Mouse (Mus musculus) testis, adult 2 months (tissue): ENCODE results near the gene Tnfrsf13c. TPM values are rescaled to one million over a fixed set of nuclear protein-coding genes. Genes with fewer than 3 reads are reported as not detected.
A peak's percentile ranks its signal among the peaks of the same experiment; 100 is the strongest.

Experiments
- H3K27ac ChIP-seq: fragments of 200-500 bp; 2 replicates; pipeline ENCODE4 v1.5.1; 2012; ENCODE audit warnings: low read depth, low read length; ENCODE audit not compliant: control insufficient read depth, insufficient read depth
- H3K27me3 ChIP-seq: fragments of 200-500 bp; 2 replicates; pipeline ENCODE4 v1.6.1; 2012; ENCODE audit warnings: mild to moderate bottlenecking, low read length, moderate library complexity; ENCODE audit not compliant: control insufficient read depth, insufficient read depth
- H3K36me3 ChIP-seq: fragments of 200-500 bp; 2 replicates; pipeline ENCODE4 v1.6.1; 2012; ENCODE audit warnings: mild to moderate bottlenecking, low read length; ENCODE audit not compliant: control insufficient read depth, insufficient read depth
- H3K4me1 ChIP-seq: fragments of 200-500 bp; 2 replicates; pipeline ENCODE4 v1.6.1; 2012; ENCODE audit warnings: low read length; ENCODE audit not compliant: control insufficient read depth, insufficient read depth
- H3K4me3 ChIP-seq: fragments of 200-500 bp; 2 replicates; pipeline ENCODE4 v1.5.1; 2012; ENCODE audit warnings: low read depth, mild to moderate bottlenecking, low read length, moderate library complexity, mixed read lengths; ENCODE audit not compliant: control insufficient read depth
- CTCF ChIP-seq: fragments of 200-500 bp; IDR thresholded peaks from 2 replicates; pipeline ENCODE4 v1.5.1; 2012; ENCODE audit warnings: low read depth, mild to moderate bottlenecking, inconsistent platforms, low read length, moderate library complexity; ENCODE audit not compliant: control insufficient read depth, insufficient read depth, insufficient replicate concordance
- POLR2A ChIP-seq: fragments of 200-500 bp; IDR thresholded peaks from 2 replicates; pipeline ENCODE4 v1.6.1; 2012; ENCODE audit warnings: low read depth, mild to moderate bottlenecking, inconsistent platforms, low read length, moderate library complexity; ENCODE audit not compliant: control insufficient read depth
- polyA plus RNA-seq: library from polyadenylated mRNA; depleted of rRNA; stranded (reverse); fragments of >200 nt; gene quantifications from 2 replicates; pipeline ENCODE4 v1.2.3, GENCODE M21; 2012

Gene Tnfrsf13c
- polyA plus RNA-seq, 1 experiment = 7.2 TPM

- H3K4me3 ChIP-seq = no peak overlapping the region
- peaks cover 6% of the 10 kb centered on the region for H3K4me1 ChIP-seq
- H3K27me3 ChIP-seq = no peaks in the 10 kb centered on the region; the same call in 1 of the 2 replicates
- no peaks in the 10 kb centered on the region for H3K36me3 ChIP-seq
- no peak overlapping the region for H3K27ac ChIP-seq
- TF ChIP-seq CTCF = no peak
- TF ChIP-seq POLR2A = no peak
Observed at GRCm38 (mm10) chr15:82218778-82219666, 5.1 kb downstream of the Tnfrsf13c start.

- Histone ChIP-seq H3K4me3 (no peak overlapping the region), H3K27me3 (no peaks in the 10 kb centered on the region), H3K27ac (no peak overlapping the region), H3K4me1 (peaks cover 3% of the 10 kb centered on the region), H3K36me3 (no peaks in the 10 kb centered on the region)
- no peak for TF ChIP-seq POLR2A
- TF ChIP-seq CTCF = no peak
Observed at GRCm38 (mm10) chr15:82217980-82218379, 6.2 kb downstream of the Tnfrsf13c start.

- Histone ChIP-seq H3K4me3 (no peak overlapping the region), H3K27ac (no peak overlapping the region), H3K36me3 (no peaks in the 10 kb centered on the region), H3K4me1 (peaks cover 7% of the 10 kb centered on the region; the same call in 1 of the 2 replicates), H3K27me3 (no peaks in the 10 kb centered on the region)
- TF ChIP-seq CTCF (no peak), POLR2A (no peak)
Observed at GRCm38 (mm10) chr15:82217039-82217438, 7.1 kb downstream of the Tnfrsf13c start.

GRCm38 (mm10) chr15:82216142-82216827 lies 7.9 kb downstream of the Tnfrsf13c start:
- no peaks in the 10 kb centered on the region for H3K27me3 ChIP-seq
- TF ChIP-seq POLR2A = no peak
- no peak for TF ChIP-seq CTCF
- peaks cover 14% of the 10 kb centered on the region for H3K4me1 ChIP-seq
- H3K4me3 ChIP-seq = no peak overlapping the region
- no peaks in the 10 kb centered on the region for H3K36me3 ChIP-seq
- no peak overlapping the region for H3K27ac ChIP-seq

GRCm38 (mm10) chr15:82215332-82216046 lies 8.7 kb downstream of the Tnfrsf13c start:
- Histone ChIP-seq H3K36me3 (no peaks in the 10 kb centered on the region), H3K27me3 (no peaks in the 10 kb centered on the region), H3K4me3 (no peak overlapping the region), H3K4me1 (peaks cover 12% of the 10 kb centered on the region), H3K27ac (no peak overlapping the region)
- TF ChIP-seq CTCF (no peak), POLR2A (no peak)

GRCm38 (mm10) chr15:82213222-82213621 lies 10.9 kb downstream of the Tnfrsf13c start:
- TF ChIP-seq CTCF (no peak), POLR2A (no peak)
- no peak overlapping the region for H3K4me3 ChIP-seq
- H3K27me3 ChIP-seq = no peaks in the 10 kb centered on the region
- no peak overlapping the region for H3K27ac ChIP-seq
- H3K4me1 ChIP-seq = peaks cover 12% of the 10 kb centered on the region
- no peaks in the 10 kb centered on the region for H3K36me3 ChIP-seq

- H3K27me3 ChIP-seq = no peaks in the 10 kb centered on the region
- H3K4me3 ChIP-seq = peak within 1 kb of the TSS; percentile 52
- no peak within 1 kb of the TSS for H3K27ac ChIP-seq
- peaks cover 14% of the 10 kb centered on the region for H3K4me1 ChIP-seq
- no peaks in the 10 kb centered on the region for H3K36me3 ChIP-seq
- TF ChIP-seq CTCF = no peak
Observed at GRCm38 (mm10) chr15:82212752-82213063, 11.5 kb downstream of the Tnfrsf13c start, which contains the start of gene Shisa8. Shisa8 (minus strand) TSS chr15:82212815.
